Mouse (Mus musculus) midbrain, embryonic 11.5 days (tissue): ENCODE results near the gene Mapkapk3. TPM values are rescaled to one million over a fixed set of nuclear protein-coding genes. Genes with fewer than 3 reads are reported as not detected.
"Not testable (repeated sequence)": the region's sequence is repeated elsewhere in the genome, so short reads cannot be mapped to it uniquely, and the experiment has no call there.

ENCODE experiments used
- ATAC-seq: fragments of 200-750 bp; cut with Nextera tagmentation; 2 replicates; pipeline ENCODE4 v1.8.0; 2017; ENCODE audit warnings: moderate TSS enrichment, moderate library complexity; ENCODE audit not compliant: low FRiP score
- DNase-seq: peaks from one replicate; pipeline ENCODE4 v3.0.0; 2015; ENCODE audit warnings: low spot score; ENCODE audit errors: missing footprints
- H3K27ac ChIP-seq: fragments of 300-500 bp; sonication (generic); 2 replicates; pipeline ENCODE4 v1.5.1; 2014; ENCODE audit warnings: low read depth, low read length
- H3K27me3 ChIP-seq: fragments of 300-500 bp; sonication (generic); 2 replicates; pipeline ENCODE4 v1.6.1; 2014; ENCODE audit warnings: mild to moderate bottlenecking, low read length, moderate library complexity, mixed read lengths; ENCODE audit not compliant: control insufficient read depth, insufficient read depth
- H3K36me3 ChIP-seq: fragments of 300-500 bp; sonication (generic); 2 replicates; pipeline ENCODE4 v1.6.1; 2014; ENCODE audit warnings: mild to moderate bottlenecking, low read length, moderate library complexity, mixed read lengths; ENCODE audit not compliant: control insufficient read depth, insufficient read depth
- H3K4me1 ChIP-seq: fragments of 300-500 bp; sonication (generic); 2 replicates; pipeline ENCODE4 v1.6.1; 2014; ENCODE audit warnings: low read length; ENCODE audit not compliant: control insufficient read depth, insufficient read depth
- H3K4me2 ChIP-seq: fragments of 300-500 bp; sonication (generic); 2 replicates; pipeline ENCODE4 v1.6.1; 2014; ENCODE audit warnings: mild to moderate bottlenecking, moderate library complexity
- H3K4me3 ChIP-seq: fragments of 300-500 bp; sonication (generic); 2 replicates; pipeline ENCODE4 v1.5.1; 2014; ENCODE audit warnings: low read depth, low read length
- H3K9ac ChIP-seq: fragments of 300-500 bp; sonication (generic); 2 replicates; pipeline ENCODE4 v1.6.1; 2014; ENCODE audit warnings: low read length
- H3K9me3 ChIP-seq: fragments of 300-500 bp; sonication (generic); 2 replicates; pipeline ENCODE4 v1.6.1; 2016; ENCODE audit warnings: low read length; ENCODE audit not compliant: control insufficient read depth
- WGBS: fragments of 180-500 bp; shearing (Covaris S2); extraction: QIAGEN DNeasy Blood & Tissue Kit; methylation state at CpG from one replicate; pipeline ENCODE4 v1.1.7; 2014; 5-methylcytosine and 5-hydroxymethylcytosine counted together
- polyA plus RNA-seq: library from polyadenylated mRNA; unstranded; fragments of >200 nt; fragmentation: Nextera tagmentation; extraction: Ambion mirVana; gene quantifications from 2 replicates; pipeline ENCODE4 v1.2.1, GENCODE M21; 2014

Mapkapk3 gene
- polyA plus RNA-seq, 1 experiment from 2014 or later: 2.7 TPM

DNA sequence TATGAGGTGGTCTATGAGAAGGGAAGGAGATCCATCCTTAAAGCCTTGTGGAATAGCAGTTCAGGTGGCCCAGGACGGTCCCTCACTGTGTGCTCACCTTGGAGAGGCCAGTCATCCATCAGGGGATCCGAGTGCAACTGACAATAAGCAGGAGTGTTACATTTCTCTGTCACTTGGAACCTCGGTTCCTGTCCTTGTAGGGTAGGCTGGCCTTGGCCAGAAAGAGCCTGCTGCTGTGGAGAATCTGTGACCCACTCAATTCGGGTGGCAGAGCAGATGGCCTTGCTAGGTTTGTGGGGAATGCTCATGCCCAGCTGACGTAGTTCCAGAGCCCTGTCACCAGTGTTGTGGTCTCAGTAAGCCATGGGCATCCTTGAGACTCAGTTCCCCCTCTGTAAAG lies 19.9 kb upstream of the Mapkapk3 start:
- Histone ChIP-seq H3K4me3 (no peak overlapping the region), H3K9me3 (no peaks in the 10 kb centered on the region), H3K27ac (no peak overlapping the region), H3K4me1 (no peaks in the 10 kb centered on the region), H3K4me2 (no peak overlapping the region), H3K27me3 (no peaks in the 10 kb centered on the region), H3K36me3 (no peaks in the 10 kb centered on the region), H3K9ac (no peak overlapping the region)
- DNase-seq: no peak
- 80% methylated on average over 5 of the region's 5 CpGs for WGBS
- ATAC-seq: no peak

DNA sequence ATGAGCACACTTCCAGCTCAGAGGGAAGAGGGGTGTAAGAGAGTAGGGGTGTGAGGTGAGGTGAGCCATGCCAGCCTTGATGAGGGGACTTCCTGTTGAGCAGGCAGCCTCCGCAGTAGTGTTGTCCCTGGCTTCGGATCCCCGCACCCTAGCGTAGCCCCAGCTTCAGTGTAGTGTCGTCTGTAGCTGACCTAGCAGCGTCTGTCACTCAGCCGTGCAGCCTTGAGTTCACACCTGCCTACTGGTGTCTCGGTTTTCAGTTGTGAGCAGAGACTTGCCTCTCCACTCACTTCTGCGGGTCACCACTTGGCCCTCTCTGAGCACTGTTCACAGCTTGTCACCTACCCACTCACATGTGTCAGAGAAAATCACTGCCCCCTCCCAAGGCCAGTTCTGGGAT lies 19.5 kb upstream of the Mapkapk3 start:
- no peak overlapping the region for H3K4me3 ChIP-seq
- no peaks in the 10 kb centered on the region for H3K4me1 ChIP-seq
- H3K4me2 ChIP-seq: no peak overlapping the region
- no peak overlapping the region for H3K9ac ChIP-seq
- no peaks in the 10 kb centered on the region for H3K9me3 ChIP-seq
- ATAC-seq: no peak
- no peaks in the 10 kb centered on the region for H3K27me3 ChIP-seq
- DNase-seq: peak; percentile 21
- H3K36me3 ChIP-seq: no peaks in the 10 kb centered on the region
- 82% methylated on average over 9 of the region's 9 CpGs for WGBS
- no peak overlapping the region for H3K27ac ChIP-seq

DNA sequence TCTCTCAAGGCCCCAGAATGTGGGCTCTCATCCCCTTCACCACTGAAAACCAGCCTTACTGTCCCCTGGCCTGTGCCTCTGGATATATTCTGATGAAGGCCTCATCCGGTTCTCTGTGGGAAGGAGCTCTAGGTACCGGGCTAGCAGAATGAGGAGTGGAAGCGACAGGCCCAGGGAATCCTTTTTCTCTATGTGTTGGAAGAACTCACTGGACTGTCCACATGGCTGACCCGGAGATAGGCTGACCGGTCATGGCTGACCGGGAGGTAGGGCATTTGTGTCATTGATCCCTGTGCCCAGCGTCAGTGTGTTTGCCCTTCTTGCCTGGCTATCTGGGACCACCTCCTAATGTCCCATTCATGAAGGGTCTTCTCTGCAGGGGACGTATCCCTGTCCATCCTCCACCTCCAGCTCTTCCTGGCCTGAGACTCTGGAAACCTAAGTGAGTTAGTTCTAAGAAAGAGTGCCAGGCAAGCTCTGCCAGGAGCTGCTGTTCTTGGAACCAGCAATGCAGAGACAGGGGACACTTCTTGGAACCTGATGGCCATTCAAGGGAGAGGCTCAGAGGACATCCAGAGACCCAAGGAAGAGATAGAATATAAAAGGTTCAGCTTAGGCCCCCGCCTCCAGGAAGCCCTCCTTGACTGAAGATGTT lies 18.8 kb upstream of the Mapkapk3 start:
- Histone ChIP-seq H3K4me2 (no peak overlapping the region), H3K9ac (no peak overlapping the region), H3K36me3 (no peaks in the 10 kb centered on the region), H3K27ac (no peak overlapping the region), H3K4me3 (no peak overlapping the region), H3K27me3 (no peaks in the 10 kb centered on the region), H3K4me1 (no peaks in the 10 kb centered on the region), H3K9me3 (no peaks in the 10 kb centered on the region)
- 80% methylated on average over 9 of the region's 9 CpGs for WGBS
- DNase-seq (peak; percentile 69), ATAC-seq (no peak)

DNA sequence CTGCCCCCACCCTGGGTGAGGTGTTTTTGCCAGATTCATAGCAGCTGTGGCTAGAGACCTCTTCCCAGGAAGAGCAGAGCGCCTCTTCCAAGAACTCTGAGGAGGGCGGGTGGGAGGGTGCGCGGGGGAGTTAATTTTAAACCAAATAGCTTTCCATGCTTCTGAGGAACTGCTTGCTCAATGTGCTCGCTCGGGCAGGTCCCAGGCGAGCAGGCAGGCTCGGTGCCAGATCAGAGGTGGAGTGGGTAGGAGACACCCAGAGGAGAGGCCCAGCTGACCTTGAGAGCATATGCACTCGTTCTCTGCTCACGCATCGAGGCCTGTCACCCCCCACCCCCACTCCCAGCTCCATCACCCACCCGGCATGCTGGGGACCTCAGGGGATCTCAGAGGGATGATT lies 18.2 kb upstream of the Mapkapk3 start:
- Histone ChIP-seq H3K9ac (no peak overlapping the region), H3K27me3 (no peaks in the 10 kb centered on the region), H3K9me3 (no peaks in the 10 kb centered on the region), H3K4me3 (no peak overlapping the region), H3K27ac (no peak overlapping the region), H3K4me1 (no peaks in the 10 kb centered on the region), H3K4me2 (no peak overlapping the region), H3K36me3 (no peaks in the 10 kb centered on the region)
- ATAC-seq: no peak
- 84% methylated on average over 12 of the region's 12 CpGs for WGBS
- no peak for DNase-seq

DNA sequence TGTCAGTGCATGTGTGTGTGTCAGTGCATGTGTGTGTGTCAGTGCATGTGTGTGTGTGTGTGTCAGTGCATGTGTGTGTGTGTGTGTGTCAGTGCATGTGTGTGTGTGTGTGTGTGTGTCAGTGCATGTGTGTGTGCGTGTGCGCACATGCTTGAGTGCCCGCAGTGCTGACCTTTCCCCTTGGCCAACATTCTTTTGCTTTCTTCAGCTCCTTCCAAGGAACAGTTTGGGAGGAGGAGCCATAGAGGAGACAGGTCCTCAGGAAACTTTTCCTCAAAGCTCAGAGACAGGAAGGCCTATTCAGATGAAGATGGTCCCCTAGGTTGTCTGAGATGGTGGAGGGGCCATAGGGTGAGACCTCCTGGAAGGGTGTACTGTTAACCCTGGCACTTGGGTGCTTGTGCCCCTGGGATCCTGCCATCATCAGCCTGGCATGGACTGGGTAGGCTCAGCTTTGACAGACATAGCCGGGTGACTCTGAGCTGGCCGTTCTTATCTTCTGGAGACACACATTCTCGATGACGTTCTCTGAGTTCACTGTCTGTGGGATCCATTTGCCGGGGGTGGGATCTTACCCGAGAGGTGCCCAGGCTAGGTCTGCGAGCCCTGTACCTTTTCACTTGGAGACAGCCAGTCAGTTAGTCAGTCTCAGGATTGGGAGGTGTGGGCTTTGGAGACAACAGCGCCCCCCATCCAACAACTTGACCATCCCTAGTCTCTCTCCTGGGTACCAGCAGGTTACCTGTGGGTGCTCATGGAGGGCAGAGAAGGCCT lies 17.6 kb upstream of the Mapkapk3 start:
- no peak overlapping the region for H3K4me2 ChIP-seq
- no peaks in the 10 kb centered on the region for H3K27me3 ChIP-seq
- no peaks in the 10 kb centered on the region for H3K9me3 ChIP-seq
- H3K4me3 ChIP-seq: no peak overlapping the region
- ATAC-seq (no peak), DNase-seq (peak; percentile 77)
- H3K36me3 ChIP-seq: no peaks in the 10 kb centered on the region
- no peak overlapping the region for H3K27ac ChIP-seq
- WGBS: 91% methylated on average over 11 of the region's 11 CpGs
- no peak overlapping the region for H3K9ac ChIP-seq
- no peaks in the 10 kb centered on the region for H3K4me1 ChIP-seq

DNA sequence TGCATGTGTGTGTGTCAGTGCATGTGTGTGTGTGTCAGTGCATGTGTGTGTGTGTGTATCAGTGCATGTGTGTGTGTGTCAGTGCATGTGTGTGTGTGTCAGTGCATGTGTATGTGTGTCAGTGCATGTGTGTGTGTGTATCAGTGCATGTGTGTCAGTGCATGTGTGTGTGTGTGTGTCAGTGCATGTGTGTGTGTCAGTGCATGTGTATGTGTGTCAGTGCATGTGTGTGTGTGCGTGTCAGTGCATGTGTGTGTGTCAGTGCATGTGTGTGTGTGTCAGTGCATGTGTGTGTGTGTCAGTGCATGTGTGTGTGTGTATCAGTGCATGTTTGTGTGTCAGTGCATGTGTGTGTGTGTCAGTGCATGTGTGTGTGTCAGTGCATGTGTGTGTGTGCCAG lies 17.0 kb upstream of the Mapkapk3 start:
- not testable (repeated sequence) for H3K9ac ChIP-seq, H3K27ac ChIP-seq, H3K4me1 ChIP-seq, H3K36me3 ChIP-seq, H3K27me3 ChIP-seq, H3K9me3 ChIP-seq, ATAC-seq, H3K4me2 ChIP-seq, H3K4me3 ChIP-seq, DNase-seq
- 100% methylated on average over 1 of the region's 1 CpGs for WGBS

DNA sequence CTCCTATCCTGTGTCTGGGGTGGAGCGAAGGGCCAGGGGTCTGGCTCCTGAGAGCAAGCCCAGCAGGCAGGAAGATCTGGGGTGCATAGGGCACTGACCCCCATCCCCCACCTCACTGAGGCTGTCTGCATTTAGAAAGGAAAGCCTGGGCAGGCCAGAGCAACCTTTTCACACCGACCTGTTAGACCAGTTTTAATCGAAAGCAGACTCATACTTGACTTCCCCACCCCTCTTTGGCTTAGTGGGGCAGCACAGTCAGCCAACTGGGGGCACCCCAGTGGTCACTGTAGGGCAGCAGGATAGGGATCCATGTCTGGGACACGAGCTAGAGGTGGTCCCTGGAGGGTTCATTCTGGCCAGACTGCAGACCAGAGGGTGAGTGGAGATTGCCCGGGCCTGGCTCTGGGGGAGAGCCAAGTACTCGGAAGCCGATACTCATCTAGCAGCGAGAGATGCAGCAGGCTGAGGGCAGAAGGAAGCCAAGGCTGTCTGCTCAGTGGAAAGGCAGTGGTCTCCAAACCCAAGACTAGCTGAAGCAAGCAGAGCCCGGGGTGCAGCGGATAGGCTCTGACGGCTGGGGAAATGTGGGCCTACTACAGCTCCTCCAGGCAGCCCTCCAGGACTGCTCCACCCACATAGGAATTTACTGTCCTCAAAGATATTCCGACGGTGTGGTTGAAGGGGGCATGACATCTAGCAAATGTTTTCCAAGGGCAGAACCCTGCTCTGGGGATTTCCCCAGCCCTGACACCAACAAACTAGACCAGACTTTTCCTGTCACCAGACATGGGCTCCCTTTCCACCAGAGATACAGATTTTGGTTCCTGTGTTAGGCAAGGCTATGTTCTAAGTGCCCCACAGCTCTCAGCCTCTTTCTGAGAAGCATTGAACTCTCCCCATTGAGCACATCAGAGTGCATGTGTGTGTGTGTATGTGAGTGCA lies 16.2 kb upstream of the Mapkapk3 start:
- no peaks in the 10 kb centered on the region for H3K9me3 ChIP-seq
- ATAC-seq: no peak
- H3K27me3 ChIP-seq: no peaks in the 10 kb centered on the region
- no peak overlapping the region for H3K27ac ChIP-seq
- DNase-seq: no peak
- WGBS: 70% methylated on average over 13 of the region's 13 CpGs
- H3K4me1 ChIP-seq: no peaks in the 10 kb centered on the region
- H3K9ac ChIP-seq: no peak overlapping the region
- H3K4me2 ChIP-seq: no peak overlapping the region
- H3K4me3 ChIP-seq: no peak overlapping the region
- H3K36me3 ChIP-seq: no peaks in the 10 kb centered on the region

DNA sequence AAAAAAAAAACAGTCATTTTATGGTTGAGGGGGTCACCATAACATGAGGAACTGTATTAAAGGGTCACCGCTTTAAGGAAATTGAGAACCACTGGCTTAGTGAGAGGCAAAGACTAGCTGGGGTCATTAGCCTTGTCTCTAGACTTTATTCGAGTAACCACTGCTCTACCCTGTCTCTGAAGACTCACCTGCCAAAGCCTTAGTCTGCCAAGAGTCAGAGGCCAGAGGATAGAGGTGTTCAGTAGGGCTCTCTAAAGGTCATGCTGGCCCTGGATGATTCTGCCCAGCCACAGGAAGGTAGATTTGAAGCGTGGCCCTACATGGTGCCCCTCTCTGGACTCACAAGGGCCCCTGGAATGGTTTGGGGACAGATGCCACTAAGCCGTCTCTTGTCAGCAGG lies 15.3 kb upstream of the Mapkapk3 start:
- no peak for DNase-seq
- no peak overlapping the region for H3K27ac ChIP-seq
- no peaks in the 10 kb centered on the region for H3K4me1 ChIP-seq
- 77% methylated on average over 4 of the region's 4 CpGs for WGBS
- no peak overlapping the region for H3K9ac ChIP-seq
- ATAC-seq: no peak
- no peaks in the 10 kb centered on the region for H3K27me3 ChIP-seq
- no peak overlapping the region for H3K4me3 ChIP-seq
- H3K4me2 ChIP-seq: no peak overlapping the region
- 0 out of 2 replicates have a peak, but pooled peaks cover 3% of the 10 kb centered on the region for H3K36me3 ChIP-seq
- no peaks in the 10 kb centered on the region for H3K9me3 ChIP-seq

DNA sequence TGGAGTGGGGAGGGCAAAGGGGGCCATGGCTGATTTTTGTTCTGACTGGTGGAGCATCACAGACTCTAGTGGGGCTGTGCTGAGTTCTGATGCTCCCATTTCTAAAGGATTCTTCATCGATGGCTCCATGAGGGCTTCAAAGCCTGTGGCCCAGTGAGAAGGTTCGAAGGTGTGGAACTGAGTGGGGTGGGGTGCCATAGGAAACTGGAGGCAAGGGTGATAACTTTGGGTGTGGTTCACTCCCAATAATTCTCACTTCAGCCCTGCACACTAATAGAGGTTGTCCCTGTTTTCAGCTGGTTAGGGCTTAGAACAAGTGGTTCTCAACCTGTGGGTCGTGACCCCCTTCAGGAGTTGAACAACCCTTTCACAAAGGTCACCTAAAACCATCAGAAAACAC lies 14.7 kb upstream of the Mapkapk3 start:
- DNase-seq: no peak
- Histone ChIP-seq H3K27ac (no peak overlapping the region), H3K27me3 (no peaks in the 10 kb centered on the region), H3K36me3 (0 out of 2 replicates have a peak, but pooled peaks cover 3% of the 10 kb centered on the region), H3K4me1 (no peaks in the 10 kb centered on the region), H3K9me3 (no peaks in the 10 kb centered on the region), H3K4me2 (no peak overlapping the region), H3K4me3 (no peak overlapping the region), H3K9ac (no peak overlapping the region)
- WGBS: 88% methylated on average over 3 of the region's 3 CpGs
- no peak for ATAC-seq
